Mouse (Mus musculus) midbrain, postnatal 0 days (tissue): ENCODE measurements around the gene Bglap2. TPM values are rescaled to one million over a fixed set of nuclear protein-coding genes. Genes with fewer than 3 reads are reported as not detected.

Experiments
- ATAC-seq: fragments of 200-750 bp; cut with Nextera tagmentation; 2 replicates; pipeline ENCODE4 v1.8.0; 2017; ENCODE audit warnings: moderate number of reproducible peaks, mild to moderate bottlenecking, moderate TSS enrichment, moderate library complexity; ENCODE audit not compliant: low FRiP score
- DNase-seq: peaks from one replicate; pipeline ENCODE4 v3.0.0-alpha.2; 2015; ENCODE audit warnings: low spot score
- H3K27ac ChIP-seq: fragments of 300-500 bp; sonication (generic); 2 replicates; pipeline ENCODE4 v1.5.1; 2014; ENCODE audit warnings: low read depth, mild to moderate bottlenecking, low read length, mixed read lengths
- H3K27me3 ChIP-seq: fragments of 300-500 bp; sonication (generic); 2 replicates; pipeline ENCODE4 v1.6.1; 2014; ENCODE audit warnings: low read length, control low read depth, mixed read lengths; ENCODE audit not compliant: insufficient read depth
- H3K36me3 ChIP-seq: fragments of 300-500 bp; sonication (generic); 2 replicates; pipeline ENCODE4 v1.6.1; 2014; ENCODE audit warnings: low read length, control low read depth, mixed read lengths; ENCODE audit not compliant: insufficient read depth
- H3K4me1 ChIP-seq: fragments of 300-500 bp; sonication (generic); 2 replicates; pipeline ENCODE4 v1.6.1; 2014; ENCODE audit warnings: mild to moderate bottlenecking, control low read depth, antibody characterized with exemption, low read length, mixed read lengths; ENCODE audit not compliant: insufficient read depth
- H3K4me2 ChIP-seq: fragments of 300-500 bp; sonication (generic); 2 replicates; pipeline ENCODE4 v1.6.1; 2014; ENCODE audit warnings: low read depth, mild to moderate bottlenecking, low read length, mixed read lengths; ENCODE audit not compliant: poor library complexity, severe bottlenecking
- H3K4me3 ChIP-seq: fragments of 300-500 bp; sonication (generic); 2 replicates; pipeline ENCODE4 v1.5.1; 2014; ENCODE audit warnings: low read depth, mild to moderate bottlenecking, low read length, moderate library complexity
- H3K9ac ChIP-seq: fragments of 300-500 bp; sonication (generic); replicated peaks from 2 replicates; pipeline ENCODE4 v1.6.1; 2014; ENCODE audit warnings: mild to moderate bottlenecking, low read length, moderate library complexity, mixed read lengths; ENCODE audit not compliant: poor library complexity, severe bottlenecking
- H3K9me3 ChIP-seq: fragments of 300-500 bp; sonication (generic); 2 replicates; pipeline ENCODE4 v1.6.1; 2016; ENCODE audit warnings: low read length, control low read depth
- CTCF ChIP-seq: IDR thresholded peaks from 2 replicates; pipeline ENCODE4 v1.5.1; 2016; ENCODE audit warnings: antibody characterized with exemption, mild to moderate bottlenecking
- WGBS: fragments of 180-500 bp; shearing (Covaris S2); extraction: QIAGEN DNeasy Blood & Tissue Kit; methylation state at CpG from one replicate; pipeline ENCODE4 v1.1.7; 2014; 5-methylcytosine and 5-hydroxymethylcytosine counted together
- polyA plus RNA-seq: library from polyadenylated mRNA; unstranded; fragments of >200 nt; fragmentation: Nextera tagmentation; extraction: Ambion mirVana; gene quantifications from 2 replicates; pipeline ENCODE4 v1.2.1, GENCODE M21; 2015
- total RNA-seq: library from RNA; depleted of rRNA; stranded (reverse); fragments of >200 nt; gene quantifications from 2 replicates; pipeline ENCODE4 v1.2.3, GENCODE M21; 2014

Gene Bglap2
- total and polyA plus RNA-seq, 2 experiments from 2014 or later: 0.51 TPM; not detected in 1

- H3K9ac ChIP-seq: no peak overlapping the region
- ATAC-seq (no peak), DNase-seq (no peak)
- H3K4me3 ChIP-seq: no peak overlapping the region; the same call in 1 of the 2 replicates
- H3K27ac ChIP-seq: no peak overlapping the region
- peak overlapping the region; percentile 56 for H3K4me2 ChIP-seq
- peaks cover 9% of the 10 kb centered on the region; the same call in 1 of the 2 replicates for H3K4me1 ChIP-seq
- 87% methylated on average over 11 of the region's 11 CpGs for WGBS
- no peaks in the 10 kb centered on the region for H3K27me3 ChIP-seq
- TF ChIP-seq CTCF: peak; percentile 3; the same call in 1 of the 2 replicates
- H3K36me3 ChIP-seq: peaks cover 9% of the 10 kb centered on the region; the same call in 1 of the 2 replicates
- H3K9me3 ChIP-seq: no peaks in the 10 kb centered on the region
Measured at GRCm38 (mm10) chr3:88337367-88338020, 41.0 kb downstream of the Bglap2 start.

- WGBS: 1% methylated on average over 47 of the region's 66 CpGs
- peaks cover 9% of the 10 kb centered on the region; the same call in 1 of the 2 replicates for H3K4me1 ChIP-seq
- ATAC-seq (peak; percentile 95), DNase-seq (peak; percentile 96)
- H3K27me3 ChIP-seq: no peaks in the 10 kb centered on the region
- H3K36me3 ChIP-seq: no peaks in the 10 kb centered on the region
- peak within 1 kb of the TSS; percentile 56 for H3K4me2 ChIP-seq
- peak within 1 kb of the TSS; percentile 78 for H3K4me3 ChIP-seq
- peak within 1 kb of the TSS; percentile 93 for H3K9ac ChIP-seq
- TF ChIP-seq CTCF: no peak
- H3K9me3 ChIP-seq: no peaks in the 10 kb centered on the region
- H3K27ac ChIP-seq: peak within 1 kb of the TSS; percentile 90
Measured at GRCm38 (mm10) chr3:88336058-88337013, 42.2 kb downstream of the Bglap2 start, which contains the start of the genes Tmem79 and Smg5. Gene Tmem79 (minus strand): TSS chr3:88336148. Gene Smg5 (plus strand): TSS chr3:88336260.

- no peak for TF ChIP-seq CTCF
- H3K4me2 ChIP-seq: peak overlapping the region; percentile 56
- peak overlapping the region; percentile 78 for H3K4me3 ChIP-seq
- peak overlapping the region; percentile 90 for H3K27ac ChIP-seq
- peaks cover 9% of the 10 kb centered on the region; the same call in 1 of the 2 replicates for H3K4me1 ChIP-seq
- no peaks in the 10 kb centered on the region for H3K36me3 ChIP-seq
- no peaks in the 10 kb centered on the region for H3K9me3 ChIP-seq
- ATAC-seq (peak; percentile 51), DNase-seq (no peak)
- peak overlapping the region; percentile 93 for H3K9ac ChIP-seq
- H3K27me3 ChIP-seq: no peaks in the 10 kb centered on the region
- 2% methylated on average over 27 of the region's 27 CpGs for WGBS
Measured at GRCm38 (mm10) chr3:88335436-88336053, 43.0 kb downstream of the Bglap2 start.

- H3K4me2 ChIP-seq: peak overlapping the region; percentile 56
- H3K9ac ChIP-seq: peak overlapping the region; percentile 93
- TF ChIP-seq CTCF: no peak
- ATAC-seq (no peak), DNase-seq (no peak)
- H3K9me3 ChIP-seq: no peaks in the 10 kb centered on the region
- WGBS: 37% methylated on average over 3 of the region's 3 CpGs
- no peaks in the 10 kb centered on the region for H3K36me3 ChIP-seq
- peak overlapping the region; percentile 78; the same call in 1 of the 2 replicates for H3K4me3 ChIP-seq
- no peaks in the 10 kb centered on the region for H3K27me3 ChIP-seq
- H3K4me1 ChIP-seq: peaks cover 9% of the 10 kb centered on the region; the same call in 1 of the 2 replicates
- no peak overlapping the region for H3K27ac ChIP-seq
Measured at GRCm38 (mm10) chr3:88334902-88335435, 43.5 kb downstream of the Bglap2 start.

- H3K4me2 ChIP-seq: no peak overlapping the region
- H3K9ac ChIP-seq: no peak overlapping the region; the same call in 1 of the 2 replicates
- DNase-seq (no peak), ATAC-seq (no peak)
- no peaks in the 10 kb centered on the region for H3K9me3 ChIP-seq
- peaks cover 9% of the 10 kb centered on the region; the same call in 1 of the 2 replicates for H3K4me1 ChIP-seq
- TF ChIP-seq CTCF: no peak
- peaks cover 8% of the 10 kb centered on the region for H3K36me3 ChIP-seq
- H3K4me3 ChIP-seq: no peak overlapping the region
- H3K27me3 ChIP-seq: no peaks in the 10 kb centered on the region
- WGBS: 63% methylated on average over 12 of the region's 12 CpGs
- no peak overlapping the region for H3K27ac ChIP-seq
Measured at GRCm38 (mm10) chr3:88334029-88334658, 44.4 kb downstream of the Bglap2 start.
